Mouse (Mus musculus) left cerebral cortex, adult 2 months (tissue): Measurements from ENCODE around the gene Ifi213. TPM values are rescaled to one million over a fixed set of nuclear protein-coding genes. Genes with fewer than 3 reads are reported as not detected.

Experiments
- DNase-seq, 2 experiments: peaks; one replicate each; pipeline ENCODE4 v3.0.0; 2021 to 2022; ENCODE audit warnings: low spot score in 2 of 2, mixed read lengths in 1 of 2; ENCODE audit errors: extremely low spot score in 1 of 2
- H3K27ac ChIP-seq: fragments of 200-600 bp; 2 replicates; pipeline ENCODE4 v1.8.1; 2022
- H3K4me3 ChIP-seq: fragments of 200-600 bp; 2 replicates; pipeline ENCODE4 v1.8.1; 2022
- CTCF ChIP-seq: fragments of 200-600 bp; IDR thresholded peaks from 2 replicates; pipeline ENCODE4 v1.8.1; 2022; ENCODE audit warnings: antibody characterized with exemption, mild to moderate bottlenecking, moderate library complexity
- intact Hi-C: fragments of 180-260 bp; cut with DNase I; formaldehyde crosslinking; loops from one replicate; pipeline ENCODE4 v1.15.1; 2025
- microRNA-seq, 2 experiments: library from miRNA; unstranded; fragments of <30 nt; microRNA quantifications; one replicate each; pipeline ENCODE4 v1.2.0; 2021
- total RNA-seq, 2 experiments: library from RNA; stranded (reverse); gene quantifications; 2 replicates each; pipeline ENCODE4 v1.2.3; 2021

The Ifi213 gene
- total RNA-seq, 2 experiments from 2014 or later: not detected

GRCm38 (mm10) chr1:173521452-173521851, 77.6 kb downstream of the Ifi213 start:
- H3K4me3 ChIP-seq: no peak overlapping the region
- no peak for TF ChIP-seq CTCF
- no peak overlapping the region for H3K27ac ChIP-seq
- DNase-seq: no peak
- intact Hi-C loops: no loop called here

Small RNA genes within 50 kb of the gene (microRNA-seq; reads per million reads assigned to microRNA genes)
- gene Gm44339 (0 reads per million in 2 experiments), gene Gm44481 (0 reads per million in 2 experiments)

Other genes starting within 250 kb of the Ifi213 start
- gene Aim2, start 248.4 kb downstream of the Ifi213 start, total RNA-seq: 1 to 10 TPM; 2.5 to 4.1 TPM
- gene Cadm3, start 231.6 kb downstream of the Ifi213 start, total RNA-seq: 100 to 1,000 TPM; 437 to 438 TPM
- not detected for gene Ifi206, start 108.2 kb downstream of the Ifi213 start, total RNA-seq
- gene Ifi214, start 63.3 kb downstream of the Ifi213 start, total RNA-seq: not detected
- not detected for gene Ifi209, start 31.6 kb upstream of the Ifi213 start, total RNA-seq
- not detected for gene Ifi208, start 74.4 kb upstream of the Ifi213 start, total RNA-seq
- under 1 TPM; 0.16 to 0.18 TPM for gene Ifi207, start 142.5 kb upstream of the Ifi213 start, total RNA-seq
- gene Ifi204, start 167.7 kb upstream of the Ifi213 start, total RNA-seq: under 1 TPM in 1 of 2 experiments, not detected in 1; 0.36 TPM